Mouse (Mus musculus) adrenal gland, postnatal 25 days (tissue): ENCODE results near the gene Cd209c. TPM values are rescaled to one million over a fixed set of nuclear protein-coding genes. Genes with fewer than 3 reads are reported as not detected.

ENCODE experiments used
- DNase-seq: peaks from one replicate; pipeline ENCODE4 v3.0.0; 2021; ENCODE audit warnings: mixed read lengths
- long read RNA-seq: library from polyadenylated mRNA; stranded (forward); transcript quantifications from one replicate; pipeline ENCODE4 v2.0.0, GENCODE M21; 2021
- total RNA-seq: library from RNA; stranded (reverse); gene quantifications from 2 replicates; pipeline ENCODE4 v1.2.3, GENCODE M21; 2021

The Cd209c gene
- total RNA-seq, result 0.21 TPM in 1 of 2 replicates, not detected in the other
- long read RNA-seq, result 0 reads

GRCm38 (mm10) chr8:3954646-3955045 lies at the start of gene Cd209c:
TSS of gene Cd209c (minus strand) at chr8:3954746.
- DNase-seq, result no peak

- no peak for DNase-seq
Measured at GRCm38 (mm10) chr8:3994219-3994618, 39.7 kb upstream of the Cd209c start.

- no peak for DNase-seq
Measured at GRCm38 (mm10) chr8:3956037-3956436, 1.5 kb upstream of the Cd209c start.

GRCm38 (mm10) chr8:3940023-3940422 lies 14.5 kb downstream of the Cd209c start:
- DNase-seq, result no peak

- no peak for DNase-seq
Measured at GRCm38 (mm10) chr8:3926744-3927143, 27.8 kb downstream of the Cd209c start, which contains the start of gene Cd209b. TSS of gene Cd209b (minus strand) at chr8:3926844.

Other genes with a start within 250 kb of the Cd209c start
- not detected in 2 replicates for gene Clec4g, start 234.1 kb downstream of the Cd209c start, total RNA-seq
- gene Cd209a, start 205.8 kb downstream of the Cd209c start, total RNA-seq, result not detected in 2 replicates
- not detected in 2 replicates for gene Cd209e, start 100.4 kb downstream of the Cd209c start, total RNA-seq
- gene Cd209d, start 76.2 kb downstream of the Cd209c start, total RNA-seq, result not detected in 2 replicates
- 0.61 and 0.62 TPM in 2 replicates for gene Cd209b, start 27.9 kb downstream of the Cd209c start, total RNA-seq
- gene Cd209f, start 151.1 kb upstream of the Cd209c start, total RNA-seq, result 0.88 and 1.6 TPM in 2 replicates
- 0.18 TPM in 1 of 2 replicates, not detected in the other for gene Cd209g, start 179.4 kb upstream of the Cd209c start, total RNA-seq
- gene Evi5l, start 211.8 kb upstream of the Cd209c start, total RNA-seq, result 31.2 and 38.6 TPM in 2 replicates